Mouse (Mus musculus) ES-E14 (cell line): Measurements from ENCODE around the gene Gm28047.

Source experiments
- CHD2 ChIP-seq: IDR thresholded peaks from 2 replicates; pipeline ENCODE4 v1.6.1; 2014; ENCODE audit warnings: mild to moderate bottlenecking, low read depth, low read length, inconsistent platforms
- MAFK ChIP-seq: IDR thresholded peaks from 2 replicates; pipeline ENCODE4 v1.6.1; 2014; ENCODE audit warnings: mild to moderate bottlenecking, low read depth, low read length, inconsistent platforms; ENCODE audit not compliant: insufficient read depth
- ZC3H11A ChIP-seq: IDR thresholded peaks from 2 replicates; pipeline ENCODE4 v1.6.1; 2012; ENCODE audit warnings: low read depth, mild to moderate bottlenecking, inconsistent platforms, low read length, borderline replicate concordance

GRCm38 (mm10) chr15:102501084-102501814 is 123.6 kb downstream of the Gm28047 start:
- no peak for TF ChIP-seq ZC3H11A
- no peak for TF ChIP-seq CHD2
- TF ChIP-seq MAFK = no peak
